Mouse (Mus musculus) MEL (cell line): ENCODE results near the gene Gm4450.

Experiments used
- BHLHE40 ChIP-seq: IDR thresholded peaks from 2 replicates; pipeline ENCODE4 v1.6.1; 2012; ENCODE audit warnings: low read depth, mild to moderate bottlenecking, inconsistent platforms, low read length, improper control_type of control experiment, borderline replicate concordance
- CTCF ChIP-seq, 3 experiments: IDR thresholded peaks in 2 of 3; conservative IDR thresholded peaks in 1 of 3; 2 replicates each; pipeline ENCODE4 v1.5.1; 2011 to 2012; ENCODE audit warnings: low read length in 3 of 3, low read depth in 2 of 3, mild to moderate bottlenecking in 2 of 3, improper control_type of control experiment in 1 of 3, inconsistent platforms in 1 of 3, mixed read lengths in 1 of 3, moderate library complexity in 1 of 3; ENCODE audit not compliant: control insufficient read depth in 1 of 3, insufficient read depth in 1 of 3, poor library complexity in 1 of 3, severe bottlenecking in 1 of 3
- GABPA ChIP-seq: IDR thresholded peaks from 2 replicates; pipeline ENCODE4 v1.6.1; 2012; ENCODE audit warnings: low read depth, mild to moderate bottlenecking, inconsistent platforms, low read length, improper control_type of control experiment, moderate library complexity
- HCFC1 ChIP-seq: IDR thresholded peaks from 2 replicates; pipeline ENCODE4 v1.6.1; 2012; ENCODE audit warnings: low read depth, mild to moderate bottlenecking, inconsistent platforms, low read length, improper control_type of control experiment, moderate library complexity
- KAT2A ChIP-seq: conservative IDR thresholded peaks from 2 replicates; pipeline ENCODE4 v1.6.1; 2012; ENCODE audit warnings: low read depth, low read length, improper control_type of control experiment, inconsistent platforms
- POLR2AphosphoS5 ChIP-seq: IDR thresholded peaks from 2 replicates; pipeline ENCODE4 v1.6.1; 2012; ENCODE audit warnings: low read depth, borderline replicate concordance, mild to moderate bottlenecking, inconsistent platforms, low read length, moderate library complexity, mixed read lengths
- ZNF384 ChIP-seq: IDR thresholded peaks from 2 replicates; pipeline ENCODE4 v1.6.1; 2012; ENCODE audit warnings: low read depth, mild to moderate bottlenecking, inconsistent platforms, low read length, improper control_type of control experiment

DNA sequence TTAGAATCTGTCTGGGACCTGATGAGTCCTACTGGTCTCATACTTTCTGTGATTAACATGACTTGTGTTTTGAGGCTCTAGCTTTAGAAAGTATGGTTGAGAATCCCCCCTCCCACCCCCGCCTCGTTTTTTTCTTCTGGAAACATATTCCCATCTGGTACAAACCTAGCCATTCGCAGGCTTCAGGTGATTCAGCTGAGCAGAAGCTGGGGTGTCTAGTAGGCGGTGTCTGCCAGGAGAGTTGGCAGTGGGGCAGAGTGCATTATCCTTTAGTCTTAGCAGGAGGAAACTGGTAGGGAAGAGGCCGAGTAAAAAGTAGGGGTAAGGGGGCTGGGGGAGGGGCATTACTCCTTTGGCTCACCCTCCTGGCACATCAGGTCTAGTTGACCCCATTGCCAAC, 30.2 kb downstream of the Gm4450 start:
- TF ChIP-seq POLR2AphosphoS5 (no peak), GABPA (no peak), BHLHE40 (no peak), ZNF384 (no peak), CTCF (IDR thresholded peaks at IDR 0.05 in 2 of 3, conservative IDR thresholded peaks at IDR 0.05 in 1 of 3; ENCODE audit: control insufficient read depth in 1 of 3, insufficient read depth in 1 of 3, low read depth in 2 of 3, low read length in 3 of 3, poor library complexity in 1 of 3, severe bottlenecking in 1 of 3) (no peak), KAT2A (no peak), HCFC1 (no peak)
